Mouse (Mus musculus): ENCODE measurements at regions not wholly inside any gene's neighbourhood (a gene's known extent, or its start where the extent isn't known, plus 50 kb on each side); places are given as distances from the start of the nearest gene placed in this dataset.
A peak's percentile ranks its signal among the peaks of the same experiment; 100 is the strongest.

GRCm38 (mm10) chr10:67731577-67731976, 180.9 kb downstream of the Zfp365 start:
- DNase-seq (ENCODE audit: low spot score), result no peak

GRCm38 (mm10) chr10:67729271-67729670, 180.5 kb upstream of the Ado start:
- DNase-seq (ENCODE audit: low spot score), result no peak

- no peak for DNase-seq (ENCODE audit: low spot score)
These were observed 178.8 kb upstream of the Ado start for GRCm38 (mm10) chr10:67727580-67727979.

GRCm38 (mm10) chr10:67726796-67727195, 178.0 kb upstream of the Ado start:
- no peak for DNase-seq (ENCODE audit: low spot score)

- DNase-seq (ENCODE audit: low spot score), result no peak
These were observed 177.6 kb upstream of the Ado start for GRCm38 (mm10) chr10:67726351-67726750.

- no peak for DNase-seq (ENCODE audit: low spot score)
These were observed 173.0 kb upstream of the Ado start for GRCm38 (mm10) chr10:67721787-67722186.

- peak; percentile 48 for DNase-seq (ENCODE audit: low spot score)
These were observed 168.8 kb upstream of the Ado start for GRCm38 (mm10) chr10:67717506-67717905.

GRCm38 (mm10) chr10:67715046-67715445, 166.3 kb upstream of the Ado start:
- DNase-seq (ENCODE audit: low spot score), result no peak

GRCm38 (mm10) chr10:67713098-67713497, 164.3 kb upstream of the Ado start:
- DNase-seq (ENCODE audit: low spot score), result no peak

GRCm38 (mm10) chr10:67712665-67713064, 163.9 kb upstream of the Ado start:
- no peak for DNase-seq (ENCODE audit: low spot score)

GRCm38 (mm10) chr10:67711961-67712360, 163.2 kb upstream of the Ado start:
- no peak for DNase-seq (ENCODE audit: low spot score)

GRCm38 (mm10) chr10:67706436-67706835, 157.7 kb upstream of the Ado start:
- DNase-seq (ENCODE audit: low spot score), result no peak

- DNase-seq (ENCODE audit: low spot score), result no peak
These were observed 154.2 kb upstream of the Ado start for GRCm38 (mm10) chr10:67702783-67703455.

GRCm38 (mm10) chr10:67697401-67698195, 148.8 kb upstream of the Ado start:
- DNase-seq (ENCODE audit: low spot score), result no peak

- no peak for DNase-seq (ENCODE audit: low spot score)
These were observed 147.4 kb upstream of the Ado start for GRCm38 (mm10) chr10:67695891-67696853.

GRCm38 (mm10) chr10:67694751-67695150, 146.0 kb upstream of the Ado start:
- no peak for DNase-seq (ENCODE audit: low spot score)

GRCm38 (mm10) chr10:67693586-67693985, 144.8 kb upstream of the Ado start:
- DNase-seq (ENCODE audit: low spot score), result no peak

- no peak for DNase-seq (ENCODE audit: low spot score)
These were observed 141.4 kb upstream of the Ado start for GRCm38 (mm10) chr10:67689944-67690670.

GRCm38 (mm10) chr10:67679382-67679781, 130.6 kb upstream of the Ado start:
- DNase-seq (ENCODE audit: low spot score), result no peak

- no peak for DNase-seq (ENCODE audit: low spot score)
These were observed 124.7 kb upstream of the Ado start for GRCm38 (mm10) chr10:67673450-67673849.

GRCm38 (mm10) chr10:67672281-67672680, 123.5 kb upstream of the Ado start:
- DNase-seq (ENCODE audit: low spot score), result no peak

GRCm38 (mm10) chr10:67669066-67669465, 120.3 kb upstream of the Ado start:
- DNase-seq (ENCODE audit: low spot score), result no peak
